Mouse (Mus musculus): ENCODE data around the gene Ctsw. TPM values are rescaled to one million over a fixed set of nuclear protein-coding genes. Genes with fewer than 3 reads are reported as not detected.

The Ctsw gene
- polyA plus RNA-seq, 1 experiment from 2014 or later: 2.1 TPM

DNA sequence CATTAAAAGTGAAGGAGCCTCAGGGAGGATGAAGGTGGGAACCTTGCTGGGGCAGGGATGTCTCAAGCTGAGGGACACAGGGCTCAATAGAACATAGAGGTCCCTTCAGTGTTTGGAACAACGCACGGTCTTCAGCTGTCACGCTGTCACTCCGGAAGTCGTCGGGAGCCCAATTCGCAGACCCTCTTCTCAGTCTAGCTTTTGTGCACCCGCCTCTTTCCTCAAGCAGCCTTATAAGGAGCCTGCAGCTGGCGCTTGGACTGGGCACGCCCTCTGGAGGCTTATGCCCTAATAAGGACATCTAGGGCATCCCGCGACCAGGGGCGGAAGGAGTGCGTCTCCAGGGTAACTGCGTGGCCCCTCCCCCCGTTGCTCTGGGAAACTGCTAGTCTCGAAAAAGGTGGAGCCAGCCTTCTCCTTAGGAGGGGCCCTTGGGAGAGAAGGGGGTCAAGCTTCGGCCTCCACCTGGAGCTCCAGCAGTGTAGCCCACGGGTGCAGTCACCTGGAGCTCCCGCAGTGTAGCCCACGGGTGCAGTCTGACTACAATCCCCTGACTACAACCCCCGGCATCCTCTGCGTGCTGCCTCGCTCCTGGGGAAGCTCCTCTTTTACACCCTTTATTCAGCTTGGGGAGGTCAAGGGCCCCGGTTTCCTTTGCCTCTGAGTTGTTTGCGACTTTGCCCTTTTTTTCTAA, 20.7 kb upstream of the Ctsw start:
- Histone ChIP-seq H3K9ac (replicated peaks; ENCODE audit: low read length) (peak overlapping the region; percentile 74), H3K36me3 (ENCODE audit: insufficient read depth, low read length) (peaks cover 31% of the 10 kb centered on the region), H3K4me2 (replicated peaks; ENCODE audit: low read depth, low read length) (peak overlapping the region; percentile 89), H3K4me3 (ENCODE audit: low read length) (peak overlapping the region; percentile 61), H3K4me1 (ENCODE audit: insufficient read depth, low read length) (peaks cover 33% of the 10 kb centered on the region), H3K27me3 (ENCODE audit: insufficient read depth, low read length) (no peaks in the 10 kb centered on the region), H3K9me3 (ENCODE audit: low read length) (no peaks in the 10 kb centered on the region), H3K27ac (ENCODE audit: low read length) (peak overlapping the region; percentile 100)
- under 1% methylated on average over 26 of the region's 26 CpGs for WGBS
- ATAC-seq (ENCODE audit: low FRiP score, low TSS enrichment): peak; percentile 88

GRCm38 (mm10) chr19:5487768-5488550, 19.7 kb upstream of the Ctsw start, which contains the start of gene Mus81:
TSS of gene Mus81 (minus strand) at chr19:5488402.
- H3K9ac ChIP-seq (replicated peaks; ENCODE audit: low read length): peak within 1 kb of the TSS; percentile 74
- no peaks in the 10 kb centered on the region for H3K27me3 ChIP-seq (ENCODE audit: insufficient read depth, low read length)
- H3K4me3 ChIP-seq (ENCODE audit: low read length): peak within 1 kb of the TSS; percentile 61
- H3K4me1 ChIP-seq (ENCODE audit: insufficient read depth, low read length): peaks cover 31% of the 10 kb centered on the region
- peaks cover 32% of the 10 kb centered on the region for H3K36me3 ChIP-seq (ENCODE audit: insufficient read depth, low read length)
- no peaks in the 10 kb centered on the region for H3K9me3 ChIP-seq (ENCODE audit: low read length)
- H3K4me2 ChIP-seq (replicated peaks; ENCODE audit: low read depth, low read length): peak within 1 kb of the TSS; percentile 89
- ATAC-seq (ENCODE audit: low FRiP score, low TSS enrichment): peak; percentile 81
- peak within 1 kb of the TSS; percentile 100 for H3K27ac ChIP-seq (ENCODE audit: low read length)
- 1% methylated on average over 39 of the region's 39 CpGs for WGBS

- H3K4me3 ChIP-seq (ENCODE audit: low read length): no peak overlapping the region
- no peak overlapping the region for H3K27ac ChIP-seq (ENCODE audit: low read length)
- H3K36me3 ChIP-seq (ENCODE audit: insufficient read depth, low read length): peaks cover 38% of the 10 kb centered on the region
- no peaks in the 10 kb centered on the region for H3K27me3 ChIP-seq (ENCODE audit: insufficient read depth, low read length)
- peaks cover 20% of the 10 kb centered on the region for H3K4me1 ChIP-seq (ENCODE audit: insufficient read depth, low read length)
- H3K9me3 ChIP-seq (ENCODE audit: low read length): no peaks in the 10 kb centered on the region
- 87% methylated on average over 4 of the region's 4 CpGs for WGBS
- no peak for ATAC-seq (ENCODE audit: low FRiP score, low TSS enrichment)
- H3K9ac ChIP-seq (replicated peaks; ENCODE audit: low read length): no peak overlapping the region
- H3K4me2 ChIP-seq (replicated peaks; ENCODE audit: low read depth, low read length): peak overlapping the region; percentile 89; the same call in 1 of the 2 replicates
Measured at GRCm38 (mm10) chr19:5486771-5487170, 18.5 kb upstream of the Ctsw start.

GRCm38 (mm10) chr19:5486286-5486685, 18.0 kb upstream of the Ctsw start:
- H3K36me3 ChIP-seq (ENCODE audit: insufficient read depth, low read length): peaks cover 43% of the 10 kb centered on the region
- no peak for ATAC-seq (ENCODE audit: low FRiP score, low TSS enrichment)
- no peak overlapping the region for H3K27ac ChIP-seq (ENCODE audit: low read length)
- H3K4me2 ChIP-seq (replicated peaks; ENCODE audit: low read depth, low read length): no peak overlapping the region
- peaks cover 19% of the 10 kb centered on the region for H3K4me1 ChIP-seq (ENCODE audit: insufficient read depth, low read length)
- WGBS: 63% methylated on average over 8 of the region's 8 CpGs
- no peaks in the 10 kb centered on the region for H3K27me3 ChIP-seq (ENCODE audit: insufficient read depth, low read length)
- no peak overlapping the region for H3K9ac ChIP-seq (replicated peaks; ENCODE audit: low read length)
- H3K4me3 ChIP-seq (ENCODE audit: low read length): no peak overlapping the region
- H3K9me3 ChIP-seq (ENCODE audit: low read length): no peaks in the 10 kb centered on the region

DNA sequence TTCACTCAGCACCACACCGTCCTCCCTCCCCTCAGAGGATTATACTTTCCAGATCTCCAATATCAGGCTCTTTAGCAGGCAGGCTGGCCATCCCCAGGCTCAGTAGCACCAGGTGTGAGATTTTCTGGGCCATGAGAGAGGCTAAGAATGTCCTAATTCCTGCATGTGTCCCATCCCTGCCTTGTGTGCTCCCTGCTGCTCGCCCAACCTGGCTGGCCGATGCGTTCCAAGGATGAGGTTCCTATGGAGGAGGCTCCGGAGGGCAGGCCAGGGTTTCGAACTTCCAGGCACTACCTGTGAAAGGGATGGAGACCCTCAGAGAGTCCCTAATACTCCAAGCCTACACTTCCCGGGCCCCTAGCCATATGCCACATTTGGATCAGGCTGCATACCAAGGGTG, 17.5 kb upstream of the Ctsw start:
- no peak overlapping the region for H3K27ac ChIP-seq (ENCODE audit: low read length)
- 90% methylated on average over 7 of the region's 7 CpGs for WGBS
- no peaks in the 10 kb centered on the region for H3K27me3 ChIP-seq (ENCODE audit: insufficient read depth, low read length)
- H3K9ac ChIP-seq (replicated peaks; ENCODE audit: low read length): no peak overlapping the region
- no peak for ATAC-seq (ENCODE audit: low FRiP score, low TSS enrichment)
- no peak overlapping the region for H3K4me2 ChIP-seq (replicated peaks; ENCODE audit: low read depth, low read length)
- peaks cover 19% of the 10 kb centered on the region for H3K4me1 ChIP-seq (ENCODE audit: insufficient read depth, low read length)
- peaks cover 47% of the 10 kb centered on the region for H3K36me3 ChIP-seq (ENCODE audit: insufficient read depth, low read length)
- H3K4me3 ChIP-seq (ENCODE audit: low read length): no peak overlapping the region
- H3K9me3 ChIP-seq (ENCODE audit: low read length): no peaks in the 10 kb centered on the region

- no peak overlapping the region for H3K4me2 ChIP-seq (replicated peaks; ENCODE audit: low read depth, low read length)
- H3K36me3 ChIP-seq (ENCODE audit: insufficient read depth, low read length): peaks cover 51% of the 10 kb centered on the region
- no peak overlapping the region for H3K27ac ChIP-seq (ENCODE audit: low read length)
- no peaks in the 10 kb centered on the region for H3K27me3 ChIP-seq (ENCODE audit: insufficient read depth, low read length)
- no peak overlapping the region for H3K4me3 ChIP-seq (ENCODE audit: low read length)
- H3K9me3 ChIP-seq (ENCODE audit: low read length): no peaks in the 10 kb centered on the region
- no peak for ATAC-seq (ENCODE audit: low FRiP score, low TSS enrichment)
- WGBS: 89% methylated on average over 8 of the region's 8 CpGs
- H3K9ac ChIP-seq (replicated peaks; ENCODE audit: low read length): no peak overlapping the region
- peaks cover 19% of the 10 kb centered on the region for H3K4me1 ChIP-seq (ENCODE audit: insufficient read depth, low read length)
Measured at GRCm38 (mm10) chr19:5485371-5485770, 17.1 kb upstream of the Ctsw start.

GRCm38 (mm10) chr19:5484496-5484895, 16.2 kb upstream of the Ctsw start:
- Histone ChIP-seq H3K9ac (replicated peaks; ENCODE audit: low read length) (no peak overlapping the region), H3K27me3 (ENCODE audit: insufficient read depth, low read length) (no peaks in the 10 kb centered on the region), H3K36me3 (ENCODE audit: insufficient read depth, low read length) (peaks cover 60% of the 10 kb centered on the region), H3K4me2 (replicated peaks; ENCODE audit: low read depth, low read length) (no peak overlapping the region), H3K9me3 (ENCODE audit: low read length) (no peaks in the 10 kb centered on the region), H3K4me1 (ENCODE audit: insufficient read depth, low read length) (peaks cover 14% of the 10 kb centered on the region), H3K4me3 (ENCODE audit: low read length) (no peak overlapping the region), H3K27ac (ENCODE audit: low read length) (no peak overlapping the region)
- no peak for ATAC-seq (ENCODE audit: low FRiP score, low TSS enrichment)
- WGBS: 91% methylated on average over 5 of the region's 5 CpGs

GRCm38 (mm10) chr19:5483386-5484359, 15.4 kb upstream of the Ctsw start:
- Histone ChIP-seq H3K9ac (replicated peaks; ENCODE audit: low read length) (no peak overlapping the region), H3K27me3 (ENCODE audit: insufficient read depth, low read length) (no peaks in the 10 kb centered on the region), H3K36me3 (ENCODE audit: insufficient read depth, low read length) (peaks cover 64% of the 10 kb centered on the region), H3K9me3 (ENCODE audit: low read length) (no peaks in the 10 kb centered on the region), H3K4me1 (ENCODE audit: insufficient read depth, low read length) (peaks cover 10% of the 10 kb centered on the region), H3K27ac (ENCODE audit: low read length) (no peak overlapping the region), H3K4me2 (replicated peaks; ENCODE audit: low read depth, low read length) (no peak overlapping the region), H3K4me3 (ENCODE audit: low read length) (no peak overlapping the region)
- ATAC-seq (ENCODE audit: low FRiP score, low TSS enrichment): no peak
- WGBS: 91% methylated on average over 19 of the region's 19 CpGs

GRCm38 (mm10) chr19:5481398-5481797, 13.1 kb upstream of the Ctsw start:
- peaks cover 6% of the 10 kb centered on the region; the same call in 1 of the 2 replicates for H3K4me1 ChIP-seq (ENCODE audit: insufficient read depth, low read length)
- no peak overlapping the region for H3K27ac ChIP-seq (ENCODE audit: low read length)
- ATAC-seq (ENCODE audit: low FRiP score, low TSS enrichment): no peak
- H3K4me3 ChIP-seq (ENCODE audit: low read length): no peak overlapping the region
- peaks cover 71% of the 10 kb centered on the region for H3K36me3 ChIP-seq (ENCODE audit: insufficient read depth, low read length)
- no peak overlapping the region for H3K9ac ChIP-seq (replicated peaks; ENCODE audit: low read length)
- H3K9me3 ChIP-seq (ENCODE audit: low read length): no peaks in the 10 kb centered on the region
- 92% methylated on average over 10 of the region's 10 CpGs for WGBS
- H3K27me3 ChIP-seq (ENCODE audit: insufficient read depth, low read length): no peaks in the 10 kb centered on the region
- no peak overlapping the region for H3K4me2 ChIP-seq (replicated peaks; ENCODE audit: low read depth, low read length)
